14 mouse cellular contexts compared by ENCODE assay signal in the genomic region with DNA sequence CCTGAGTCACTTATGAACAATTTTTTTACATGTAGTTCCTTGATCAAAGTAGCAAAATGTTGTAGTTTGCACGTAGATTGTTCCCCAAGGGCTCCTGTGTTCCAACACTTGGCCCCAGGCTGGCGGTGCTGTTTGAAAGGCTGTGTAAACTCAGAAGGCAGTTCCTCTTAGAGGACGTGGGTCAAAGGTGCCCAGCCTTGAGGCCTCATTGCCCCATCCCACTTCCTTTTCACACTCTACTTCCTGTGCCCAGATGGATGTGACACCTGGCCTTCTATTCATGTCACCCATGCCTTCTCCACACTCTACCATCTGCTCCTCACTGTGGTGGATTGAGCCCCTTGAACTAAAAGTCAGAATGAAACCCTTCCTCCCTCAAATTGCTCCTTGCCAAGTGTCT. TPM values are rescaled to one million over a fixed set of nuclear protein-coding genes. Genes with fewer than 3 reads are reported as not detected.
A peak's percentile ranks its signal among the peaks of the same experiment; 100 is the strongest.
DNase-seq lines count a peak whose midpoint lies in the region; ATAC-seq and TF ChIP-seq lines count a peak whose summit lies in the region.
"Had no signal": no experiment of that assay in that cellular context is flagged by ENCODE, and none has a peak within 500 bp of the region (broad histone marks: within the 10 kb centered on the region; RNA-seq: fewer than 3 reads in every experiment).

No protein-coding gene starts in this region.

- no peaks in the 10 kb centered on the region for H3K36me3 ChIP-seq in intestine, postnatal 0 days (ENCODE audit: control insufficient read depth, insufficient read depth)
- H3K36me3 ChIP-seq: forebrain, embryonic 10.5 days; midbrain, embryonic 13.5 days had no signal

- no peaks in the 10 kb centered on the region for H3K4me1 ChIP-seq in intestine, postnatal 0 days (replicated peaks; ENCODE audit: control insufficient read depth, insufficient read depth, low read length)

- H3K4me3 ChIP-seq in intestine, postnatal 0 days (ENCODE audit: low read depth, low read length), result no peak overlapping the region

- no peaks in the 10 kb centered on the region for H3K9me3 ChIP-seq in intestine, postnatal 0 days (ENCODE audit: control insufficient read depth)
- H3K9me3 ChIP-seq: forebrain, embryonic 10.5 days had no signal

- peak; percentile 41 for DNase-seq in testis, postnatal 10 days (ENCODE audit: low spot score)
- DNase-seq in testis, postnatal 14 days (ENCODE audit: low spot score), result no peak
- no peak for DNase-seq in left cerebral cortex, adult 9 months (ENCODE audit: low spot score in 2 of 2)
- DNase-seq in cerebellum, postnatal 4 days (ENCODE audit: low spot score in 2 of 2), result no peak
- DNase-seq in cerebellum, adult 9-11 months, result no peak
- DNase-seq: cerebellum, adult 2 months had no signal

- ATAC-seq in intestine, postnatal 0 days, result peak; percentile 84
- ATAC-seq in monocyte, adult 5-6 weeks (replicated peaks; ENCODE audit: insufficient number of reproducible peaks, low FRiP score, low TSS enrichment, poor library complexity, severe bottlenecking), result 0 out of 2 replicates have a peak, but pooled peaks have one; percentile 31
- ATAC-seq in cerebellum, adult (ENCODE audit: insufficient number of reproducible peaks, low FRiP score, low TSS enrichment), result no peak

- H3K4me2 ChIP-seq in intestine, postnatal 0 days (replicated peaks; ENCODE audit: low read depth), result no peak overlapping the region

- no peak overlapping the region for H3K9ac ChIP-seq in intestine, postnatal 0 days (ENCODE audit: low read depth, low read length)
- H3K9ac ChIP-seq: midbrain, embryonic 13.5 days had no signal

- no peaks in the 10 kb centered on the region for H3K27me3 ChIP-seq in intestine, postnatal 0 days (replicated peaks; ENCODE audit: control insufficient read depth, insufficient read depth, low read length)
- H3K27me3 ChIP-seq: midbrain, embryonic 13.5 days had no signal

- peak overlapping the region; percentile 24; the same call in 1 of the 2 replicates for H3K27ac ChIP-seq in intestine, postnatal 0 days (ENCODE audit: low read depth, low read length)
- H3K27ac ChIP-seq: midbrain, embryonic 13.5 days had no signal

- 19% methylated on average over 3 of the region's 3 CpGs for WGBS in intestine, postnatal 0 days

- TF ChIP-seq CTCF in intestine, postnatal 0 days (IDR thresholded peaks at IDR 0.05; ENCODE audit: low read depth), result no peak

RNA-seq across cellular contexts. Expression of gene Wfdc13, which starts 5.0 kb away (rescaled TPM):
- polyA plus RNA-seq in intestine, postnatal 0 days (2015; fragmentation: Nextera tagmentation; extraction: Ambion mirVana), result 0.14 and 0.18 TPM in 2 replicates
- not detected in 3 replicates for total RNA-seq in monocyte, adult 5-6 weeks (2017)
- total RNA-seq: ES-E14; left cerebral cortex, postnatal 36 days had no signal
- polyA plus RNA-seq: cerebellum, adult 2 months; forebrain, embryonic 10.5 days; midbrain, embryonic 13.5 days had no signal

RNA-seq across cellular contexts. Expression of gene Wfdc11, which starts 6.0 kb away (rescaled TPM):
- not detected in 2 replicates for polyA plus RNA-seq in intestine, postnatal 0 days (2015; fragmentation: Nextera tagmentation; extraction: Ambion mirVana)
- total RNA-seq in monocyte, adult 5-6 weeks (2017), result not detected in 3 replicates
- total RNA-seq: ES-E14; heart, adult 8-10 months; left cerebral cortex, postnatal 36 days had no signal
- polyA plus RNA-seq: cerebellum, adult 2 months; forebrain, embryonic 10.5 days; midbrain, embryonic 13.5 days had no signal

RNA-seq across cellular contexts. Expression of gene Spint4, which starts 18.4 kb away (rescaled TPM):
- not detected in 2 replicates for polyA plus RNA-seq in intestine, postnatal 0 days (2015; fragmentation: Nextera tagmentation; extraction: Ambion mirVana)
- not detected in 3 replicates for total RNA-seq in monocyte, adult 5-6 weeks (2017)
- total RNA-seq: ES-E14; heart, adult 8-10 months; left cerebral cortex, postnatal 36 days had no signal
- polyA plus RNA-seq: cerebellum, adult 2 months; forebrain, embryonic 10.5 days; midbrain, embryonic 13.5 days had no signal

RNA-seq across cellular contexts. Expression of gene Wfdc9, which starts 23.5 kb away (rescaled TPM):
- not detected in 2 replicates for polyA plus RNA-seq in intestine, postnatal 0 days (2015; fragmentation: Nextera tagmentation; extraction: Ambion mirVana)
- total RNA-seq in monocyte, adult 5-6 weeks (2017), result not detected in 3 replicates
- total RNA-seq: ES-E14; heart, adult 8-10 months; left cerebral cortex, postnatal 36 days had no signal
- polyA plus RNA-seq: cerebellum, adult 2 months; forebrain, embryonic 10.5 days; midbrain, embryonic 13.5 days had no signal

RNA-seq across cellular contexts. Expression of gene Wfdc10, which starts 24.1 kb away (rescaled TPM):
- not detected in 2 replicates for polyA plus RNA-seq in intestine, postnatal 0 days (2015; fragmentation: Nextera tagmentation; extraction: Ambion mirVana)
- not detected in 3 replicates for total RNA-seq in monocyte, adult 5-6 weeks (2017)
- total RNA-seq: heart, adult 8-10 months; left cerebral cortex, postnatal 36 days had no signal
- polyA plus RNA-seq: cerebellum, adult 2 months; forebrain, embryonic 10.5 days; midbrain, embryonic 13.5 days had no signal
